Mouse (Mus musculus) G1E (cell line): ENCODE data around the gene BC049715.

Experiments
- CTCF ChIP-seq: IDR thresholded peaks from 2 replicates; pipeline ENCODE4 v1.5.1; 2012; ENCODE audit warnings: low read depth, low read length, inconsistent platforms, mixed read lengths
- GATA1 ChIP-seq: IDR thresholded peaks from 2 replicates; pipeline ENCODE4 v1.6.1; 2012; ENCODE audit warnings: borderline replicate concordance, low read length, inconsistent platforms, mixed read lengths
- GATA2 ChIP-seq: IDR thresholded peaks from 2 replicates; pipeline ENCODE4 v1.6.1; 2012; ENCODE audit warnings: low read depth, low read length, inconsistent platforms, borderline replicate concordance
- POLR2AphosphoS5 ChIP-seq: IDR thresholded peaks from 2 replicates; pipeline ENCODE4 v1.6.1; 2012; ENCODE audit warnings: low read depth, low read length, inconsistent platforms; ENCODE audit not compliant: insufficient replicate concordance
- TAL1 ChIP-seq: conservative IDR thresholded peaks from 2 replicates; pipeline ENCODE4 v1.6.1; 2012; ENCODE audit warnings: low read depth, low read length, inconsistent platforms, mixed read lengths

DNA sequence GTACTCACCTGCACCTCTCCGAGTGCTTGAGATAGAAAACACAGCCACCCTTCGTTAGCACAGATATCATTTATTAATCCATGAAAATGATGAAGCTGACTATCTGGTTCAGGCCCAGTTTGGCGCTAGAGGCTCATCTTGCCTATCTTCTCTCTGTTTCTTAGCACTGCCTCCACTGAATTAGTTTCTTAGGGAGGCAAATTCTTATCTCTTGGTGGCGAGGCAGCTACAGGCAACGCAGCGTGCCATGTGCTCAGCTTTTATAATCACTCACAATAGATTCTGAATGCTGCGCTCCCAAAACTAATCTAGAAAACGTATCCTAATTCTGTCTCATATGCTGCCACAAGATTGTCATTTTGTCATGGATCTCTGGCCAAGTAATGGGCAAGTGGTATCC is 21.0 kb downstream of the BC049715 start:
- no peak for TF ChIP-seq GATA1
- TF ChIP-seq CTCF: no peak
- no peak for TF ChIP-seq GATA2
- no peak for TF ChIP-seq POLR2AphosphoS5
- no peak for TF ChIP-seq TAL1
